Mouse (Mus musculus) CD4-positive helper T cell, adult 2 months (primary cell): ENCODE measurements around the gene Fahd1.

Source experiments
- DNase-seq: peaks from one replicate; pipeline ENCODE4 v3.0.0-alpha.2; 2012; ENCODE audit warnings: low read depth, missing footprints, low spot score

Fahd1 gene

GRCm38 (mm10) chr17:24885356-24886133 lies 35.4 kb upstream of the Fahd1 start:
- DNase-seq, result no peak

DNA sequence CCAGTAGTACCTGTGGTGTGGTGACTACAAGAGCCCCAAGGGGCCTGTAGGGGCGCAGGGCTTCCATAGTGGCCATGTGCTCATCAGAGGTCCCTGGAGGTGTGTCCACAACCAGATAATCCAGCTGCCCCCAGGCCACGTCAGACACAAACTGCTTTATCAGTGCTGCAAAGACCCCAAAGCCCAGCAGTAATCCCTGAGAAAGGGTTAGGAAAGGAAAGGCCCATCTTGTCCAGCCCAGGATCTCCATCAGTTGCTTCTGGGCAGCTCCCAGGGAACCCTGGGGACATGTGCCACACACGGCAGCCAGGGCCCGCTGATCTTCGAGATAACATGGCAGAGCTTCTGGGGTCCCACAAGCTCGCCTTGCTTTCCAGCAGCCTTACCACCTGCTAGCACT lies 34.2 kb upstream of the Fahd1 start:
- no peak for DNase-seq

DNA sequence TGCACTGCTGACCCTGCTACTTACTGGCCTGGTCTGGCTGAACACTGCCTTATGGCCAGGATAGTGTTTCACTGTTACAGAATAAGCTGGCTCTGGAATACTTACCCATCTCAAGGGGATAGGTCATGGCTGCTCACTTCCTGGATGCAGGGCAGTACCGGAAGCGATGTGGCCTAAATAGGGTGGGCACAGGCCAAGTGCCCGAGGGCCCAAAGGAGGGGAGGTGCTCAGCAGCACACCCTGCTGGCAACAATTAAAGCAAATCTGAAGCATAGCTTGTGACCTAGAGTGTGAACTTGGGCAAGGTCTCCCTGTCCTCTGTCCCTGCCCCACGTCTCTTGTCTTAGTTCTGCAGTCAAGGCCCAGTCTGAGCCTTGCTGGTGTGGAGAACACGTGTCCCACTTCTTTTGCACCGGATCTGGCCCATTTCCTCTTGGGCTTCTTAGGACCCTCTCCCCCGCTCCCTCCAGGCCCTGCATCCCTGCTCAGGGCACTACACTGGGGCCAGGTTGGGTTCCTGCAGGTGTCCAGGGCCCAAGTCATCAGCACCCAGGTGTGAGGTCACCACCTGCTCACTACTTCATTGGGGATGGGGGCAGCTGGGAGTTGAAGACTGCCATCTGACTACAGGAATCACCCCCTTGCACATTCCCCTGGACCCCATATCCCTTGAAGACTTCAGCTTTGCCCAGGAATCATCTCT lies 31.7 kb upstream of the Fahd1 start:
- no peak for DNase-seq

DNA sequence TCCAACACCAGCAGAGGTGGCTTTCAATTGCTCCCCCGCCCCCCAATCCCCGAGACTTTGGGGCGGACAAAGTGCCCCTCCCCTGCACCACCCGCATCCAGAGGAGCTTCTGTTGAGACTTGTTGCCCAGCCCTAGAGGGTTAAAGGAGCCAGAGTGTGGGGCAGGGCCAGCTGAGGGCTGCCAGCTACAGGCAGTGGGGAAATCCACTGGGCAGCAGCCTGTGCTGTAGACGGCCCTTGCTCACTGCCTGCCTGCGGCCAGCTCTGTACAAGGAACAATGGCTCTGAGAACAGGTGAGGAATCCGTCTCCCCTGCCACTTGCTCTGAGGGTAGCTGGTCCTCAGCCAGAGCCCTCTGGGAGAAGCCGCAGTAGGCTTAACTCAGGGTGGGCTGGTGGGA lies 28.4 kb upstream of the Fahd1 start:
- no peak for DNase-seq

DNA sequence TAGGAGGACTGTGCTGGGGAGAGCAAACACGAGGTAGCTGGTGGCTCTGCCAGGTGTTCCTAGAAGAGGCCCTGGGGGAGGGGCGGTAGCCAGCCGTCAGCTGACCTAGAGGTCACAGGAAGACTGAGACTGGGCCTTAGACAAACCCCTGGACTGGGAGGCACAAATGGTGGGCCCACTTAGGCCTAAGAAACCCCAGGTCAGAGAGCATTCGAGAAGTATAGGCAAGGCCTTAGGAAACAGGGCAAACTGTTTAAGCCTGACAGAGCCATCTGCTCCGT lies 27.9 kb upstream of the Fahd1 start:
- DNase-seq, result no peak

DNA sequence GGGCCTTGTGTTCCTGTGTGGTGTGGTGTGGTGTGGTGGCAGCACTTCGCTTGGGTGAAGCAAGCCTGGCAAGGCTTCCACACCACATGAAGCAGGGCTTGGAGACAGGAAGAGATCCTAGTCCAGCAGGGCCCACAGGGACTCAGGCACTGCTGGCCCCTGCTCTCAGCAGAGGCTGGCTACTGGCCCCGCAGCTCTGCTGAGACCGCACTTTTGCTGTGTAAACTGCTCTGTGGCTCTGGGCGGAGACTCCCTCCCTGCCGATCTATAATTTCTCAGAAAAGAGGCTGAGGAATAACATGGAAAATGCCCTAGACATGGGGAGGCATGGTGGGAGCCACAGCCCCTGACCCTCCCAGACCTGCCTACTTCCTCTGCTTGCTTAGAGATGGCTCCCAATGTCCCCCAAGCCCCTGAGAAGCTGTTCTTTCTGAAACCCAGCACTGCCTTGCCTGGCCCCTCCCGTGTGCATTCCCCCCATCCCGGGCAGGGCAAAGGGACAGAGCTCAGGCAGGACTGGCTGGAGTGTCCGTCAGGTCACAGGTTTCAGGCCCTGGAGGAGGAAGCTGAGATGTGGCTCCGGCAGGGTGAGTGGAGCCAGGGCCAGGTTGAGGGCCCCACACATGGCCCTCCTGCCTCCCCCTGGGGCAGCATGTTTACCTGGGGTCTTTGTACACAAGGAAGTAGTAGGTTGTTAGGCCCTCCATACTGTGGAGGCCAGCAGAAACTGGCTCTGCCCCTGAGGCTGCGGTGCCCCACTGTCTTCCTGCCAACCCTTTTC lies 27.4 kb upstream of the Fahd1 start:
- DNase-seq, result no peak

GRCm38 (mm10) chr17:24874989-24875388 lies 24.8 kb upstream of the Fahd1 start:
- no peak for DNase-seq

- DNase-seq, result no peak
Measured at GRCm38 (mm10) chr17:24874405-24874745, 24.2 kb upstream of the Fahd1 start.

DNA sequence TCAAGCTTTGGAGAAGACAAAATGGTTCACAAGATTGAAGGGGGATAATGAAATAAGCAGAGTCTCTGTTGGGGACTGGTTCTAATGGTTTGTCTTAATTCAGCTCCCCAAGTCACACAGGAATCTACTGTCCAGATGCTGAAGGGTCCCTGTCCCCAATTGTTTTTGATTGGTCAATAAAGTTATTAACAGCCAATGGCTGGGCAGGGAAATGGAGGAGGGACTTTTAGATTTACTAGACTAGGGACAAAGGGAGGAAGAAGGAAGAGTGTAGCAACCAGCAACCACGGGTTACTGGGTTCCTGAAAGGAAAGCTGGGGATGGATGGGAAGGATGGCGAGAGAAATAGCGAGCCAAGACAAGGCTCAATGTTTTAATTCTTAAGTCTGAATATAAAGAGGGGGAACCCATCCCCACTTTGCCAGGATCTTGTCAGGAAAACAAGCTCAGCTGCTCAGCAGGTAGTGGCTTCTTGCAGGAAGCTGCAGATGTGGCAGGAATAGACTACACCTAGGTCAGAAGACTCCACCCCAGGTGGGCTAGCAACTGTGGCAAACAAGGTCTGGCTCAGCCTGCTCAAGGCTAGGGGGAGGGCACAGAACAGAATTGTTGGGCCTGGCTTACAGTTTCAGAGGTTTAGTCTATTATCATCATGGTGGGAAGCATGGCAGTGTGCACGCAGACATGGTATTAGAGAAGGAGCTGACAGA lies 23.7 kb upstream of the Fahd1 start:
- no peak for DNase-seq

- no peak for DNase-seq
Measured at GRCm38 (mm10) chr17:24867914-24868313, 17.8 kb upstream of the Fahd1 start.

DNA sequence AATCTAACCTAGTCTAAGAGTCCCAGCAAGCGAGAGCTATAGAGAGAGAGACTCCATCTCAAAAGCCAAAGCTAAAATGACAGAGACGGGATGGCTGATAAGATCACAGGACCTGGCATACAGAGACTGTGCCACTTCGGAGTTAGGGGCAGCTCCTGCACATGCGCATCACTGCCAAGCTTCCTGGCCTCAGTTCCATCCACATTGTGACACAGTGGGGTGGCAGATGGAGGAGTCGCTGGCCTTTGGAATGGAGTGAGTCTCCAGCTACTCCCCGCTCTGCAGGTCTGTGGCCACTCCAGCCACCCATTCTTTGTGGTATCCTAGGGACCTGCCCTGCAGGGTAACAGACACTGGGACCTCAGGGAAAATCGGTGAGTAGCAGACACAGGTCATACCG lies 15.6 kb upstream of the Fahd1 start, which contains the start of gene Igfals:
Gene Igfals (plus strand): TSS at position 222 of the 400 bp plus-strand sequence.
- DNase-seq, result no peak

- no peak for DNase-seq
Measured at GRCm38 (mm10) chr17:24861785-24862184, 11.6 kb upstream of the Fahd1 start.

DNA sequence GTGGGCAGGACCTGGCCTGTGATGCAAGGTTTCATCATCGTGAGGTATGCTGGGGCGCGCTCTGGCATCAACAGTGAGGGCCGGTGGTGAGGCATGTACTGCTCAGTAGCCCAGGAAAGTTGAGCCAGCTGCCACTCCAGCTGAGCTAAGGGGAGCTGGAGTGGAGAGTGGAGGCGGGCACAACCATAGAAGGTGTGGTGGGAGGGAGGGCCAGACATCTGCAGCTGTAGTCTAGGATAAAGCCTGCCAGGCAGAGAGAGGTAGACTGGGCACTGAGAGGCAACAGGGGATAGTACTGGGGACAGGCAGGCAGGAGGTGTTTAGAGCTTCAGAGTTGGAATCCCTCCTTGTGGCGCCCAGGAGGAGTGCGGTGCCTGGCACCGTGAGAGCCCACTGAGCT lies 9.9 kb upstream of the Fahd1 start:
- DNase-seq, result no peak

GRCm38 (mm10) chr17:24858967-24859366 lies 8.8 kb upstream of the Fahd1 start:
- no peak for DNase-seq

DNA sequence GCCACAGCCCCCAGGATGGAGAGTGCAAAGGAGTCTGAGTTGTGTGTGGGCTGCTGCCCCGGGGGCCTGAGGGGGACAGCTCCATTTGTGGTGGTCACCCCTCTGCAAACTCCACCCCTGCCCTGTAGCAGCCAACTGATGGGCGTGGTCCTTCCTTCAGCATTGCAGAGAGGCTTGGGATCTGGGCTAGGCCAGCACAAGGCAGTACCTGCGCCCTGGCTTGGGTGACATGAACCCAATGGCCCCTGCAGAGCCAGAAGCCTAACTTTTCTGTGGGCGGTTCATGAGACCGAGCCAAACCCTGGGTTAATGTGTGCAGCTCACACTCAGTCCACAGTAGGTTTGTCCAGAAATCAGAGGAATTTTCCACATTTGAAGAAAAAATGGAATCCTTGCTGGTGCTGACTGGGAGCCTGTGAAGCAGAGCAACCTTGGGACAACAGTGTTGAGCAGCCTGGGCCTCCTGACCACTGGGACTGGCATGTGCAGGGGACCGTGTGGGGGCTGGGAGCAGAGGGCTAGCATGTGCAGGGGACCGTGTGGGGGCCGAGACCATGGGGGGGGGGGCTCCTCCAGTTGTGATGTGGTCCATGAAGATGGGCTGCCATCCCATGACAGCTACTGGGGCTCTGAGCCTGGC lies 7.8 kb upstream of the Fahd1 start:
- no peak for DNase-seq

DNA sequence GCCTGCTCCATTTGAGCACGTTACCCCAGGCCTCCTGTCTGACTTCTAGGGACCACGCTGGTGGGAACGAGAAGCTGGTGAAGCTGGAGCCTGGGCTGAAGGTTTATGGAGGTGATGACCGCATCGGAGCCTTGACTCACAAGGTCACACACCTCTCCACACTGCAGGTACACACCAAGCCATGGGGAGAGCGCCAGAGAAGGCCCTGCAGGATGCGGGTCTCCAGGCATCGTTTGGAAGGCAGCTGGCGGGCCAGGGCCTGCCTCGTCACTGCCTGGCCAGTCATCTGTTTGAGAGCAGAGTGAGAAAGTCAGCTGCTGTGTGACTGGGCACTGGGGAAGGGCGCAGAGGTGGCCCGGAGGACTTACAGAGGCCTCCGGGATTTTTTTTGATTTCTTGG lies 6.4 kb upstream of the Fahd1 start:
- no peak for DNase-seq

- DNase-seq, result no peak
Measured at GRCm38 (mm10) chr17:24855838-24856464, 5.8 kb upstream of the Fahd1 start.

DNA sequence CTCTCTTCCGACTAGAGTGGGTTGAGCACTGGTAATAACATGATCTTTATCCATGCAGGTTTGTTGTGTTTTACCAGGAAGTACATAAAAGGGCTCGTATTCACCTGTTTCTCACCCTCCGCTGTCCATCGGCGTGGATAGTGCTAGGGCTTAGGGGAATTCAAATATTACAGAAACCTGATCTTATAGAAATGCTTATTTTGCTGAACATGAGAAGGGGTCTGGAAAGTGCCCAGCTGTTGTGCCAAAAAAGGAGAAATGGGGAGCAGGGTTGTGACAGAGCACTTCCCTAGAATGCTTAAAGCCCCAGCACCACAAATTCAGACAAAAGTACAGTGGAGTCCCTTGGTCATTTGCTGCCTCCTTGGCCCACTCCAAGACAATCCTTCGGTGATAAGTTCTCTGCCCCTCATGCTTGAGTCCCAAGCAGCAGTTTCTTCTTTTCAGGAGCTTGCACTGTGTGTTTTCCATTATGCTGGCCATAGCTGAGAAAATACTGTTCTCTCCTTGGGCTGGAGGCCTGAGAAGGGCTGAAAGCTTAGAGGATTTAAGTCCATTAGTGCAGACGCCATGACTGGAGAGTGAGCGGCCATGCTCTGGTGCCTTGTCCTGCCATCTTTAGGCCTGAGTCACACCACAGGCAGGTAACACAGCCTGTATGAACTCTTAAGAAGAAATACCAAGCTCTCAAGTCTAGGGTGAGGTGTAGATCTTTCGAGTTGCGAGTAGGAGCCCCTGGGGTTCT lies 1.4 kb upstream of the Fahd1 start:
- DNase-seq, result no peak

GRCm38 (mm10) chr17:24850773-24851127 lies 586 bp upstream of the Fahd1 start:
- DNase-seq, result no peak

GRCm38 (mm10) chr17:24849733-24850064 lies 465 bp downstream of the Fahd1 start:
- no peak for DNase-seq

DNA sequence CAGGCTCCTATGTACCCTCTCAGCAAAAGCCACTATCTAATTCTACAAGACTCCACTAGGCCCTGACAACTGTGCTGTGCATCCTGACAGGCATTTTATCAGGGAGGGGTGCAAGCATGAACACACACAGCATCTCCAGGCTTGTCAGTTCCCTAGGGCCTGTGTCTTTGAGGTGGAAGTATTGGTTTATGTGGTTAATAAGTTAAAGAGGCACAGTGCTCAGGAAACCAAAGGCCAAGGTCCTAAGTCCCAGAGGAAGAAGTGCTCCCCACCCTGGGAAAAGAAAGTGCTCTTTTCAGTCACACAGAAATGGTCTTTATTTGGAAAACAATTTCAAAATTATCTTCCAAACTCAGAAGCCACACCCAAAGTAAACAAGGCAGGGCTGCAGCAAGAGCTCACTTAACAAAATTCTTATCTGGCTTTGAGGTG lies 1.5 kb downstream of the Fahd1 start:
- no peak for DNase-seq
